Mouse (Mus musculus) erythroblast, embryonic 14.5 days (primary cell): ENCODE measurements around the gene Gbf1.

ENCODE experiments used
- GATA1 ChIP-seq: IDR thresholded peaks from 2 replicates; pipeline ENCODE4 v1.6.1; 2012; ENCODE audit warnings: low read length, inconsistent platforms, mixed read lengths
- TAL1 ChIP-seq: IDR thresholded peaks from 3 replicates; pipeline ENCODE4 v1.6.1; 2012; ENCODE audit warnings: low read length, inconsistent platforms, mixed read lengths

- TF ChIP-seq TAL1 (no peak), GATA1 (no peak)
Observed at GRCm38 (mm10) chr19:46264762-46265161, 112.5 kb downstream of the Gbf1 start.
